Mouse (Mus musculus) G1E-ER4 (cell line): ENCODE measurements around the gene Osr1. TPM values are rescaled to one million over a fixed set of nuclear protein-coding genes. Genes with fewer than 3 reads are reported as not detected.

Source experiments
- GATA1 ChIP-seq: IDR thresholded peaks from one replicate; pipeline ENCODE4 v1.8.0; 2012; ENCODE audit warnings: low read length, inconsistent platforms
- polyA plus RNA-seq: library from polyadenylated mRNA; stranded (reverse); fragments of >175 nt; gene quantifications from 2 replicates; pipeline ENCODE4 v1.2.3, GENCODE M21; 2012

Gene Osr1
- polyA plus RNA-seq, result not detected in 2 replicates

- no peak for TF ChIP-seq GATA1
Measured at GRCm38 (mm10) chr12:9569971-9570370, at the start of gene Osr1. Gene Osr1 (plus strand): TSS chr12:9570116.

- TF ChIP-seq GATA1, result no peak
Measured at GRCm38 (mm10) chr12:9550328-9550727, 19.6 kb upstream of the Osr1 start.

DNA sequence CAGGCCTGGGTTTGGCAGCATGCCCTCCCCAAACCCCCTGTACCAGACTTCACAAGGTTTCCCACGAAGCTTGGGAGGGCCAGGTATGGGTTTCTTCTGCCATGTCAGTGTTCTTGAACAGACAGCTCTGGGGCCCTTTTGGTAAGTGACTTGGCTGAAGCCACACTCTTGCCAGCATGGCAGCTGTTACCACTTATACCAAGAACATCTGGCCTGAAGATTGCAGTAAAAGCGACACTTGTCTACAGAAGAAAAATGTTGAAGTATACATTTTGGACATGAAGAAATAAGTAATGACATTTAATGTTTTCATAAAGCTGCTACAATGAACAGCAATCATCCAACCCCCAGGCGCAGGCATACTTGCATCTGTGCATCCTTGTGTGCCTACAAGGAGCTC is 5.0 kb upstream of the Osr1 start:
- TF ChIP-seq GATA1, result no peak

GRCm38 (mm10) chr12:9570496-9570995 is 630 bp downstream of the Osr1 start:
- no peak for TF ChIP-seq GATA1

GRCm38 (mm10) chr12:9571276-9571940 is 1.5 kb downstream of the Osr1 start:
- no peak for TF ChIP-seq GATA1

- TF ChIP-seq GATA1, result no peak
Measured at GRCm38 (mm10) chr12:9572022-9572421, 2.1 kb downstream of the Osr1 start.

GRCm38 (mm10) chr12:9573682-9574081 is 3.8 kb downstream of the Osr1 start:
- no peak for TF ChIP-seq GATA1

DNA sequence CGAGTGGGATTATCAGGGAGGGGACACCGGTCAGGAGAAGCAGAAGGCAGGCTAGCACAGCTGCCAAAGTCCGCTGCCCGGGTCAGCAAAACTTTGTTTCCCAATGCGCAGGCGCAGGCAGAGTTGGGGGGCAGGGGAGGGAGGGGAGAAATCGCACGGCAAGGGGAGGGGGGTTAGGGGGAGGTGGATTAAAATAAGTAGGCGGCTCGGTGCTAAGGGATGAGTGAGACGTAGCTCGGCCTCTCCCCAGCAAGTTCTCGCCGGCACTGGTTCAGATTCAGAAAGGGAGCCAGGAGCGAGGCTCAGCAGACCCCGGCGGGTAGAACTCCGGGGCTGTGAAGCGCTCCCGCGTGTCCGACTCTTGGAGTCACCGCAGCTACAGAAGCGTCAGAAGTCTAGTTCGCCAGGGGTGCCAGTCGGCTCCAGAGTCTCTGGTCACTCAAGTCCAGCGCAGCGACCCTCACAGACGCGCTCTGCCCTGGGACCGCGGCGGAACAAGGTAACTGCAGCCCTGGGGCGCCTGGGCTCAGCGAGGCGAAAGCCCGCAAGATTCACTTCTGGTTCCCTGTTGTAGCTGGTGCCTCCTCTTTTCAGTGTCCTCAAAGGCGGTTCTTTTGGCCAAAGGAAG is 4.4 kb downstream of the Osr1 start:
- no peak for TF ChIP-seq GATA1

DNA sequence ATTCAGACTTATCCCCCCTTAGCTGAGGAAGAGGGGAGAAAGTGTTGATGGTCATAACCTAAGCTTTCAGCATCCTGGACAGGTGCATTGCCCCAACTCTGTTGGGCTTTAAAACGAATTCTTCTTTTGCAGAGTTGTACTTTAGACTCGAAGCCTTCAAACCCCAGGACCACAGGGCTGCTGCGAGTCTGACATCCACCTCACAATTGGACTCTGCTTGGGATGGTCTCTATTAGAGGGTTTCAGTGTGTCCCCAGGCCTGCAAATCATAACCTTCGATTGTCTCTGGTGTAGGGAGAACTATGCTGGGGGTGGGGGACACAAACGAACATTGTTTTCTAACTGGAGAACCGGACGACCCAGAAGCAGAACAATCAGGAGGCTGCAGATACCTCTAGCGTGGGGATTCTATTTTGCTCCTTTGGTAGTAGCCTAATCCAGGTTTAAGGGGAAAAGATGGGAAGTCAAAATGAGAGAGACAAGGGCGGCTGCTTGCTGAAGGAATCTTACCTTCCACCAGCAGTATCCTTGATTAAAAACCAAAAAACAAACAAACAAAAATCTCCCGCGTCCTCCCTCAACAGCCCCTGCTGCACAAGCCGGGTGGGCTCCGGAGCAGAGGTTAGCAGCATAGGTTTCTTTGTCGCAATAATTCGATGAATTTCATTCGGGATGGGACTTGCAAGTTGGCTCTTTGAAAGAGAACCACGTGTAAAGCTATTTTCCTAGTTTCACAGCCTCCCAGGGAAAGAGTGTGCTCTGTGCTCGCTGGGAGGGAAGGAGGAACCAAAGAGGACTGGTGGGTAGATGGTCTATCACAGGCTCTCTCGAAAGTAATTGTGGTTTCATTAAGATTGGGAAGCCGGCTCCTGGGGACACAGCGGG is 5.5 kb downstream of the Osr1 start:
- no peak for TF ChIP-seq GATA1

- no peak for TF ChIP-seq GATA1
Measured at GRCm38 (mm10) chr12:9576043-9576538, 6.2 kb downstream of the Osr1 start.

- no peak for TF ChIP-seq GATA1
Measured at GRCm38 (mm10) chr12:9577610-9578009, 7.7 kb downstream of the Osr1 start.

GRCm38 (mm10) chr12:9578591-9578990 is 8.7 kb downstream of the Osr1 start:
- TF ChIP-seq GATA1, result no peak

- TF ChIP-seq GATA1, result no peak
Measured at GRCm38 (mm10) chr12:9579301-9580030, 9.6 kb downstream of the Osr1 start.

- TF ChIP-seq GATA1, result no peak
Measured at GRCm38 (mm10) chr12:9580041-9580905, 10.4 kb downstream of the Osr1 start.

DNA sequence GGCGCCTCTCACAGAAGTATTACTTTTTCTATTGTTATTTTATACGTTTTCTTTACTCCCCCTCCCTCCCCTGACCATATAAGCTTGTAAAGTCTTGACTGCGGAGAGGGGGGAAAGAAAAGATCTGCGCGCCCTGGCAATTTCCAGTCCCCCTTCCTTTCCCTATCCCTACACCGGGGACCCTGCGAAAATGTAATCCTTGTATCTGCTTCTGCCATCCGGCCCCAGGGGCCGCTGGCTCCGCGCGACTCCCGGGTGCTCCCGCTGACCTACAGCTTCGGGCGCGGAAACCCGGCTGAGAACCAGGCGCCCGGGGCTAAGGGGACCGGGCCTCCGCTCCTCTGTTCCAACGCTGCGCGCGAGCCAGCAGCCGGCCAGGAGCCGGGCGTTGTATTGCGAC is 11.1 kb downstream of the Osr1 start:
- no peak for TF ChIP-seq GATA1
